Comparison of ENCODE assay signal across 16 mouse cellular contexts in genomic region chr5:29853035-29853434, GRCm38 (mm10).
"Had no signal": no experiment of that assay in that cellular context is flagged by ENCODE, and none has a peak within 500 bp of the region (broad histone marks: within the 10 kb centered on the region; RNA-seq: fewer than 3 reads in every experiment).

No protein-coding gene starts in this region.

- H3K27ac ChIP-seq: intestine, embryonic 15.5 days; layer of hippocampus, adult 2 months; left cerebral cortex, adult 2 months; limb, embryonic 10.5 days; liver, embryonic 13.5 days; midbrain, embryonic 10.5 days; neural tube, embryonic 12.5 days; stomach, postnatal 0 days had no signal

- ATAC-seq: intestine, embryonic 15.5 days; liver, postnatal 0 days had no signal

- H3K4me1 ChIP-seq: intestine, embryonic 15.5 days; limb, embryonic 10.5 days; liver, embryonic 13.5 days; midbrain, embryonic 10.5 days; neural tube, embryonic 12.5 days had no signal

- H3K4me3 ChIP-seq: intestine, embryonic 15.5 days; layer of hippocampus, adult 2 months; left cerebral cortex, adult 2 months; limb, embryonic 10.5 days; liver, embryonic 13.5 days; midbrain, embryonic 10.5 days; myocyte; neural tube, embryonic 12.5 days had no signal

- DNase-seq: kidney, adult 18-20 months; kidney, postnatal 10 days; kidney, postnatal 4 days; liver, embryonic 13.5 days; liver, postnatal 0 days; right cerebral cortex, postnatal 4 days; thymus, adult 2 months; thymus, postnatal 25 days had no signal
